Mouse (Mus musculus): ENCODE data around the gene Tifab.
"Not testable (repeated sequence)": the region's sequence is repeated elsewhere in the genome, so short reads cannot be mapped to it uniquely, and the experiment has no call there.

Gene Tifab

GRCm38 (mm10) chr13:56178416-56179035 is at the start of gene Tifab:
TSS of gene Tifab (minus strand) at chr13:56178885.
- DNase-seq (ENCODE audit: low spot score in 2 of 2), result no peak

- DNase-seq (ENCODE audit: low spot score in 2 of 2), result peak; percentile 29 to 64
These were observed 47.7 kb upstream of the Tifab start for GRCm38 (mm10) chr13:56226175-56226954.

GRCm38 (mm10) chr13:56223625-56224024 is 44.9 kb upstream of the Tifab start:
- no peak for DNase-seq (ENCODE audit: low spot score in 2 of 2)

GRCm38 (mm10) chr13:56222849-56223246 is 44.2 kb upstream of the Tifab start:
- no peak for DNase-seq (ENCODE audit: low spot score in 2 of 2)

GRCm38 (mm10) chr13:56221995-56222848 is 43.5 kb upstream of the Tifab start:
- peak; percentile 31 to 49 for DNase-seq (ENCODE audit: low spot score in 2 of 2)

DNA sequence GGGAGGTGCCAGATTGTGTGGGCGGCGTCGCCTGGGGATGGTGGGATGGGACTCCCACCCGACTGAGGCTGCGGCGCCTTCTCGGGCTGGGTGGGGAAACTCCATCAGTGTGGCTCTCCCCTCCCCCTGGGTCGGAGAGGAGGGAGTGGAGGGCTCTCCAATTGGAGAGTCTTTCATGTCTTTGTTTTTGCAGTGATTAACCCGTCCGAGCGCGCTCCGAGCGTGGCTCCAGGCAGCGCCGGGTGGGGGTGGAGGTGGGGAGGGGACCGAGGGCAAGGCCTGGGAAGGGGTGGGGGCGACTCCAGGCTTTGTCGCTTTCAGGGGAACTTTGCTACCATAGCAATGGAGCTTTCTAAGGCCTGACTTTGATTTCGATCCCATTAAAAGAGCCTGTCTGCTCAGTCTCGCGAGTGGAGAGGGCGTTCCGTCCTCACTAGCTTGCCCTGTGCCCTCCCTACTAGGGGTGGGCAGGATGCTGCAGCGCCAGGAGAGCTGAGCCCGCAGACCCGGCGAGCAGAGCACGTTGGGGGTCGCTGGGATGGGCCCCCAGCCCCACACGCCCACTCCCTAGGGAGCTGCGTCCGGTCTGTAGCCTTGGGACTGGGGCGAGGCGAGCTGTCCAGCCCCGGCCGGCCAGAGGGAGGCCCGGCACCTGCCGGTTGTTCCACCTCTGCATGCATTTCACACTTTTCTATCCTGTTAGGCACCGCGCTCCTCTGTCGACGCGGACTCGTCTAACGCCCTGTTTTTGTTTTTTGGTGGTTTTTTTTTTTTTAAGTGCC is 42.6 kb upstream of the Tifab start:
- DNase-seq (ENCODE audit: low spot score in 2 of 2), result peak in 1 of 2 experiments; percentile 19

DNA sequence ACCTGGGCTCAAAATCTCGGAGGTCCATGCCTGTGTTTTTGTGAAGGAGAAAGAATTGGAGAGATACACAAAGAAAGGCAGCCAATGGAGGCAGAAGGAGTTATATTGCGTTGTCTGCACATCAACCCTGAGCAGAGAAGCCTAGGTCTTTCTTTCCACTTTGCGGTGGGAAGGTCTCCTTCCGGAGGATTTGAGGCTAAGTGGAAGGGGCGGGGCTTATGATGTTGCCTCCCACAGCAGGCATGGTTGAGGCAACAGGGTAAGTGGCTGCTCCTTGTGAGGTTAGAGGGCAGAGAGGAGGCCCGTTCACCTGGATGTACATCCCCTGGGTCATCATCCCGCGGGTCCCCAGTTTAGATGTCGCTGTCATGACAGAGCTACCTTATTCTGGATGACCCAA is 40.6 kb upstream of the Tifab start:
- no peak for DNase-seq (ENCODE audit: low spot score in 2 of 2)

DNA sequence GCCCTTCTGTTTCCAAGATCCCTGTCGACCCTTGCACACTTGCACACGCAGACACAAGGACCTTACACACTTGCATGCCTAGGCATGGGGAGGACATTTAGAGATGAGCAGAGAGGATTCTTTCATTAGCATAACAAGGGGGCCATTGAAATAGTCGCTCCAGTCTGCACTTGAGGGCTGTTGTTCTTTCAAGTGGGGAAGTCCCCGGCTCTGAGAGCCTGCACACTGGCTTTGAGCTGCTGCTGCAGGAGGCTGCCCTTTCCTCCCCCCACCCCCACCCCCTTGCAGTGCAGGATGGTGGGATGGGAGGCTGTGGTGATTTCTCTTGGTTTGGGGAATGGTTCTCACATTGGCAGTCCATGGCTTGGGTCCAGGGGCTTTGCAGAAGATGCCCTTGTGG is 37.4 kb upstream of the Tifab start:
- DNase-seq (ENCODE audit: low spot score in 2 of 2), result no peak

- peak in 1 of 2 experiments; percentile 8 for DNase-seq (ENCODE audit: low spot score in 2 of 2)
These were observed 35.9 kb upstream of the Tifab start for GRCm38 (mm10) chr13:56214633-56215032.

GRCm38 (mm10) chr13:56209067-56209411 is 30.4 kb upstream of the Tifab start:
- no peak for DNase-seq (ENCODE audit: low spot score in 2 of 2)

GRCm38 (mm10) chr13:56208225-56209066 is 29.8 kb upstream of the Tifab start:
- no peak for DNase-seq (ENCODE audit: low spot score in 2 of 2)

DNA sequence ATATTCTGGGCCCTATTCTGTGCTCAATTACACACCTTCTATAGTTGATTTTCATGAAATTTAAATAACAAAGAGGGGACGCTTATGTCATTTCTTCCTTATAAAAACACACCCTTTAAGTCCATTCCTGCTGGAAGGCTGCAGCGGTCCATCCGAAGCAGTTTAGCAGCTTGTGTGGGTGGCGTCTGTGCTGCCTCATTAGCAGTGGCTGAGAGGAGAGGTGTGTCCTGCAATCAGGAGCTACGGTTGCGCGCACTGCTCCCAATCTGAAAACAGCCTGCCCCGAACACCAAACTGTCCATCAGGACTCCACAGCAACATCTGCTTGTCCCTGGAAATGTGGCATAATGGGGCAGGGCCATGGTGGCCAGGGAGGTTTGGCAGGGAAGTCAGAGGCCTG is 20.8 kb upstream of the Tifab start:
- no peak for DNase-seq (ENCODE audit: low spot score in 2 of 2)

DNA sequence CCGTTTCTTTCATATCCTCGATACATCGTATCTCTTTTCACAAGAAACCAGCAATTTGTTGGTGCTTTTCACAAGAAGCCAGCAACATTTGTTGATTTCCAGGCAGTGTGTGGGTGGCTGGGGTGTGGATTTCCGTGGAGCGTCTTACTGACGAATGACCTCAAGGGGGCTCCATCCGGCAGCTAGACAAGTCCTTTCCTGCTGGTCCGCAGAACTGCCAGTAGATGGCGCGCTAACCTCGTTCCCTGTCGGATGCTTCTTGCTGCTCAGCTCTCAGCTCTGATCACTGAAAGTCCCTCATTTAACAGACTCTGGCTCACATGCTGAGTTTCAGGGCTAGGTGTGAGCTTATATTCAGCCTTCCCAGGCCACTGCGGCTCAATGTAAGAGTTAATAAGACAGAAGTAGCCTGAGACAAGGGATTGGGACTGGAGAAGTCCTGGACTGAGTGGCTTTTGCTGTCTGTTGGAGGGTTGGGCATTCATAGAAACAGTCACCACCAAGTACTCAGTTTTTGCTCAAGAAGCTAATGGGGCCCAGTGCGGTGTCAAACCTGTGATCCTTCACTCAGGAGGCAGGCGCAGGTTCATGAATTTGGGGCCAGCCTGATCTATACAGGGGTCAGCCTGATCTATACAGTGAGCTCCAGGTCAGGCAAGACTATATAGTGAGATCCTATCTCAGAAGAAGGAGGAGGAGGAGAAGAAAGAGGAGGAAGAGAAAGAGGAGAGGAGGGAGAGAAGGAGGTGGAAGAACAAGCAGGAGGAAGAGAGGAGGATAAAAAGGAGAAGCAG is 19.0 kb upstream of the Tifab start:
- DNase-seq (ENCODE audit: low spot score in 2 of 2), result peak; percentile 89 to 91

- no peak for DNase-seq (ENCODE audit: low spot score in 2 of 2)
These were observed 18.3 kb upstream of the Tifab start for GRCm38 (mm10) chr13:56197031-56197430.

GRCm38 (mm10) chr13:56195824-56196223 is 17.1 kb upstream of the Tifab start:
- not testable (repeated sequence) for DNase-seq (ENCODE audit: low spot score in 2 of 2)

- not testable (repeated sequence) for DNase-seq (ENCODE audit: low spot score in 2 of 2)
These were observed 15.5 kb upstream of the Tifab start for GRCm38 (mm10) chr13:56194181-56194580.

DNA sequence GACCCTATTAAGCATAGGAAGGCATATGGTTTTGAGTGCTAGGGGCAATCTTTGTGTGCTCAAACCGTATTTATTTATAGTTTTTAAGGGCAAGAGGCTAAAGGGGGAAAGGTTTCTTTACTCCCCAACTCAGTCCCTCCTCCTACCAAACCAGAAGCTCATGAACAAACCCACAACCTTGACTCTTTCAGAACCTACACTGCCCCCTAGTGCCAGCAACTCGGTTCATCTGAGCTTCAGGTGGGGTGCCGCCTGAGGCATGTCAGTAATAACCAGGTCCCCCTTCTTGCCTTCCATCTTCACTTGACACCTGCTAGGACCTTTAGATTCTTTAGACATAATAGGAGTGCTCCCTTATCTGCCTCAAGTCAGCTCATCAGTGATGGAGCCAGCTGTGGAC is 12.5 kb upstream of the Tifab start:
- peak in 1 of 2 experiments; percentile 33 for DNase-seq (ENCODE audit: low spot score in 2 of 2)

- no peak for DNase-seq (ENCODE audit: low spot score in 2 of 2)
These were observed 11.0 kb upstream of the Tifab start for GRCm38 (mm10) chr13:56189688-56190087.

GRCm38 (mm10) chr13:56183687-56184086 is 5.0 kb upstream of the Tifab start:
- no peak for DNase-seq (ENCODE audit: low spot score in 2 of 2)

- no peak for DNase-seq (ENCODE audit: low spot score in 2 of 2)
These were observed 2.7 kb upstream of the Tifab start for GRCm38 (mm10) chr13:56181424-56181823.
